ENCODE assay signal across 8 mouse cellular contexts in the genomic region with DNA sequence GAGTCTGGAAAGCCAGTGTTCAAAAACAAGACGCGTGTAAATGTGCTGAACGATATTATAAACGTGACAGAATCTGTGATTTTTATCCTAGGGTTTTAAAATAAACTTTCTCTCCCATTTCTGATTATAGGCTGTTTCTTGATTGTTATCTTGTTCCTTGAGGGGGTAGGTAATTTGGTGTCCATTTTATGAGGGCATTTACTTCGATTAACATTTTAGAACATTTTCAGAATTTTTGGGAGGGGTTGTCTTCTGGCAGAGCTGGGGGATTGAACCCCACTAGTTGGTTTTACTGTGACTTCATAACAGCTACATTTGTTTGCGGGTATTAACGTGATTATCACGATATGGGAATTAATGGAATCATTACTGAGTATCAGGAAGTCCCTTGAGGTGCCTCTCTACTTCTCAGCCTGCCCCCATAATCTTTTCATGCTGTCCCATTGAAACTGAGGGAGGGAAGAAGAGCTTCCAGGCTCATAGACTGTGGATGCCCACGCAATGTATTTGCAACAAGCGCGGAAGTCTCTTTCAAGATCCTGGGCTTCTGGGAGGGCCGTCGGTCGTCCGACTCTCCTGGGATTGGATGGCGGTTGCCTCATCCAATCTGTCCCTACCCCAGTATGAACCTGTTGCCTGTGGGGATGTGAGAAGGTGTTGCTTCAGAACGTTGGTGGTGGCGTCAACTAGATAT. TPM values are rescaled to one million over a fixed set of nuclear protein-coding genes. Genes with fewer than 3 reads are reported as not detected.
DNase-seq lines count a peak whose midpoint lies in the region; ATAC-seq lines count a peak whose summit lies in the region.

No protein-coding gene starts in this region.

- peak; percentile 7 for ATAC-seq in forebrain, embryonic 13.5 days
- peak; percentile 2; the same call in 1 of the 2 replicates for ATAC-seq in limb, embryonic 11.5 days (ENCODE audit: insufficient number of reproducible peaks, low FRiP score, low TSS enrichment, low read depth)
- peak; percentile 17 for ATAC-seq in neural tube, embryonic 13.5 days (ENCODE audit: low read depth)

- H3K9ac ChIP-seq in forebrain, embryonic 13.5 days = peak overlapping the region; percentile 71
- H3K9ac ChIP-seq in limb, embryonic 11.5 days (ENCODE audit: low read length) = peak overlapping the region; percentile 84; the same call in 1 of the 2 replicates
- peak overlapping the region; percentile 70 for H3K9ac ChIP-seq in neural tube, embryonic 13.5 days

- H3K27me3 ChIP-seq in forebrain, embryonic 13.5 days = no peaks in the 10 kb centered on the region
- no peaks in the 10 kb centered on the region for H3K27me3 ChIP-seq in limb, embryonic 11.5 days (ENCODE audit: control insufficient read depth, insufficient read depth, low read length)
- no peaks in the 10 kb centered on the region for H3K27me3 ChIP-seq in neural tube, embryonic 13.5 days

- H3K4me3 ChIP-seq in forebrain, embryonic 13.5 days = peak overlapping the region; percentile 47
- H3K4me3 ChIP-seq in limb, embryonic 11.5 days (ENCODE audit: low read depth, low read length) = peak overlapping the region; percentile 73
- H3K4me3 ChIP-seq in neural tube, embryonic 13.5 days = peak overlapping the region; percentile 43

- H3K4me2 ChIP-seq in forebrain, embryonic 13.5 days = peak overlapping the region; percentile 55
- H3K4me2 ChIP-seq in limb, embryonic 11.5 days (ENCODE audit: low read depth, severe bottlenecking) = peak overlapping the region; percentile 57
- peak overlapping the region; percentile 56 for H3K4me2 ChIP-seq in neural tube, embryonic 13.5 days

- 67% methylated on average over 18 of the region's 18 CpGs for WGBS in forebrain, embryonic 13.5 days
- WGBS in limb, embryonic 11.5 days = 68% methylated on average over 18 of the region's 18 CpGs
- WGBS in neural tube, embryonic 13.5 days = 67% methylated on average over 18 of the region's 18 CpGs

- peaks cover 28% of the 10 kb centered on the region for H3K36me3 ChIP-seq in forebrain, embryonic 13.5 days (ENCODE audit: poor library complexity, severe bottlenecking)
- H3K36me3 ChIP-seq in limb, embryonic 11.5 days (ENCODE audit: control insufficient read depth, insufficient read depth, low read length) = peaks cover 24% of the 10 kb centered on the region
- peaks cover 27% of the 10 kb centered on the region for H3K36me3 ChIP-seq in neural tube, embryonic 13.5 days

- no peak overlapping the region for H3K27ac ChIP-seq in forebrain, embryonic 13.5 days
- no peak overlapping the region for H3K27ac ChIP-seq in limb, embryonic 11.5 days (replicated peaks; ENCODE audit: low read depth, low read length)
- H3K27ac ChIP-seq in neural tube, embryonic 13.5 days (replicated peaks) = peak overlapping the region; percentile 10; the same call in 1 of the 2 replicates

- peaks cover 13% of the 10 kb centered on the region for H3K9me3 ChIP-seq in forebrain, embryonic 13.5 days (replicated peaks)
- H3K9me3 ChIP-seq in limb, embryonic 11.5 days (ENCODE audit: control insufficient read depth, low read length) = peaks cover 21% of the 10 kb centered on the region
- peaks cover 11% of the 10 kb centered on the region for H3K9me3 ChIP-seq in neural tube, embryonic 13.5 days

- peak; percentile 49 for DNase-seq in layer of hippocampus, adult 11-12 months (ENCODE audit: low spot score)
- no peak for DNase-seq in layer of hippocampus, postnatal 14 days (ENCODE audit: low spot score in 2 of 2)
- DNase-seq in R1 (ENCODE audit: low read depth, low spot score) = peak; percentile 52
- DNase-seq in limb, embryonic 11.5 days (ENCODE audit: low spot score) = no peak
- no peak for DNase-seq in gastrocnemius, adult 18-20 months (ENCODE audit: low spot score)
- no peak for DNase-seq in frontal cortex, postnatal 36 days (ENCODE audit: low spot score in 2 of 2)

- H3K4me1 ChIP-seq in forebrain, embryonic 13.5 days = peaks cover 25% of the 10 kb centered on the region
- peaks cover 8% of the 10 kb centered on the region for H3K4me1 ChIP-seq in limb, embryonic 11.5 days (ENCODE audit: control insufficient read depth, insufficient read depth, low read length)
- H3K4me1 ChIP-seq in neural tube, embryonic 13.5 days (replicated peaks) = peaks cover 33% of the 10 kb centered on the region

RNA-seq across cellular contexts. Expression of gene Trpm8, which starts 0.5 kb away (rescaled TPM):
- total RNA-seq in layer of hippocampus, postnatal 14 days (2021) = under 1 TPM; 0.25 to 0.57 TPM
- polyA plus RNA-seq in forebrain, embryonic 13.5 days (2015; fragmentation: Nextera tagmentation; extraction: Ambion mirVana) = 0.06 TPM in 1 of 2 replicates, not detected in the other
- polyA plus RNA-seq in limb, embryonic 11.5 days (2014; fragmentation: Nextera tagmentation; extraction: Ambion mirVana) = not detected in 2 replicates
- polyA plus RNA-seq in neural tube, embryonic 13.5 days (2015; fragmentation: Nextera tagmentation; extraction: Ambion mirVana) = 0.07 TPM in 1 of 2 replicates, not detected in the other
- not detected for total RNA-seq in gastrocnemius, adult 18-20 months (2021)

RNA-seq across cellular contexts. Expression of gene Hjurp, which starts 0.5 kb away (rescaled TPM):
- 10 to 100 TPM; 36.0 to 37.2 TPM for total RNA-seq in layer of hippocampus, postnatal 14 days (2021)
- 145 and 146 TPM in 2 replicates for polyA plus RNA-seq in forebrain, embryonic 13.5 days (2015; fragmentation: Nextera tagmentation; extraction: Ambion mirVana)
- 174 and 204 TPM in 2 replicates for polyA plus RNA-seq in limb, embryonic 11.5 days (2014; fragmentation: Nextera tagmentation; extraction: Ambion mirVana)
- polyA plus RNA-seq in neural tube, embryonic 13.5 days (2015; fragmentation: Nextera tagmentation; extraction: Ambion mirVana) = 69.9 and 74.0 TPM in 2 replicates
- 1 to 10 TPM; 5.4 to 5.8 TPM for total RNA-seq in gastrocnemius, adult 18-20 months (2021)

RNA-seq across cellular contexts. Expression of gene Mroh2a, which starts 51.2 kb away (rescaled TPM):
- under 1 TPM; 0.12 to 0.17 TPM for total RNA-seq in layer of hippocampus, postnatal 14 days (2021)
- polyA plus RNA-seq in forebrain, embryonic 13.5 days (2015; fragmentation: Nextera tagmentation; extraction: Ambion mirVana) = 1.7 TPM in 2 replicates
- 1.6 and 1.9 TPM in 2 replicates for polyA plus RNA-seq in limb, embryonic 11.5 days (2014; fragmentation: Nextera tagmentation; extraction: Ambion mirVana)
- polyA plus RNA-seq in neural tube, embryonic 13.5 days (2015; fragmentation: Nextera tagmentation; extraction: Ambion mirVana) = 0.58 and 0.68 TPM in 2 replicates
- not detected for total RNA-seq in gastrocnemius, adult 18-20 months (2021)

Comparison
In these comparisons a context has a peak if more than half of its experiments do, and no peak if none do; other contexts are left out.
1. DNase-seq: peak in layer of hippocampus, adult 11-12 months (single experiment) and R1 (single experiment); none in layer of hippocampus, postnatal 14 days (0 of 2), limb, embryonic 11.5 days (single experiment), gastrocnemius, adult 18-20 months (single experiment) and frontal cortex, postnatal 36 days (0 of 2).
2. Peak in every context shown above with its lines, with median percentiles within 50 percentile points of each other: ATAC-seq, H3K4me2 ChIP-seq, H3K4me3 ChIP-seq and H3K9ac ChIP-seq.